Mouse (Mus musculus): Measurements from ENCODE around the gene Il24.

Gene Il24

GRCm38 (mm10) chr1:130887354-130887753, at the start of gene Il24:
Gene Il24, minus strand, starts transcription at chr1:130887454.
- no peak for DNase-seq

DNA sequence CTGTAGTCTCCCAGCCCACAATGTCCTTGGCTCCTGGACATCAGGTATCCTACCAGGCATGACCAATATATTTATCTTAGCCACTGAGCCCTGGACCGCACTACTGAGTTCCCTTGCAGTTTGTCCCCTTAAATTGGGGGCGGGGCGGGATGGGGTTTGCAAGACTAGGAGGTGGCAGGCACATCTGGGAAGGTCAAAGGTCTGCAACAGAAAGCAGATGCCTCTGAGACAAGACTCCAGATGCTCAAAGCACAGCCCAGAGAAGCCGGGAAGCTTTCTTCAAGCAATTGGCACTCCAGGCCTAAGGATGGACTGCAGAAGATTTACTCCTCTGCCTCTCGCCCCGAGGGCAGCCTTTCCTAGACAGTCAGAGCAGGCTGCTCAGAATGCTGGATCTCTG, 49.1 kb upstream of the Il24 start:
- DNase-seq = no peak

DNA sequence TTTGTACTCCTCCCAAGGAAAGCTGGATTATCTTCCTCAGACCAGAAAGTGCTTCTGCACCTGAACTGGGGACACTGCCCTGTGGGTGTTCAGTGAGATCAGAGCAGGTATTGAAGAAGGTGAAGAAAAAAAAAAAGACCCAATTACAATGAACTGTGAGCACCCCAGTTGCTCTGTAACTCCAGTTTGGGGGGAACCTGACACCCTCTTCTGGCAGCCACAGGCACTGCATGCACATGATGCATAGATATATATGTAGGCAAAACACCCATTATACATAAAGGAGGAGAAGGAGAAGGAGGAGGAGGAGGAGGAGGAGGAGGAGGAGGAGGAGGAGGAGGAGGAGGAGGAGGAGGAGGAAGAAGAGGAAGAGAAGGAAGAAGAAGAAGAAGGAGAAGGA, 39.2 kb upstream of the Il24 start:
- no peak for DNase-seq

DNA sequence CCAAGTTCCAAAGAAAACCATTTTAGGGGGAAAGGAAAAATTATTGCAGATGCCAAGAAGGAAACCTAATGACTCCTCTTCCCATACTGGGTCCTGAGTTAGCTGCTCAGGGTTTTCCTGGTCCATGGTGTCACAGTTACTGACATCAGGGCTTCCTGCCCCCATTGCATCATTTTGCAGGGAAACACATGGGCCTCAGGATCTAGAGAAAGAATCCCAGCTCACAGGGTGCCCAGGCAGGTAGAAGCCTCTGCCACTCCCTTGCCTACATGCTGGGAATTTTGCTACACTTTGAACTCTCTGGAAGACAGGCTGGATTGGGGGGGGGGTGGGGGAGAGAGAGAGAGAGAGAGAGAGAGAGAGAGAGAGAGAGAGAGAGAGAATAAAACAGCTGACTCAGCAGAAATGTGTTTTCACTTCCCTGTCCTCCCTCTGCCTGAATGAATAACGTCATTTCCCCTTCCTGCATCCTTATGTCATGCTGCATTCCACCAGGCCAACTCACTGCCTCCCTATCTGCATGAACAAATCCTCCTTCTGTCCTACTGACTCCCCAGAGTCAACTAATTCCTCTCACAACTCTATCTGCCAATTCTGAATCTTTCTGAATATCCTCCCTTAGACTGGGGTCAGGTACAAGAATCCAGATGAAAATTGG, 31.2 kb upstream of the Il24 start:
- DNase-seq = no peak

DNA sequence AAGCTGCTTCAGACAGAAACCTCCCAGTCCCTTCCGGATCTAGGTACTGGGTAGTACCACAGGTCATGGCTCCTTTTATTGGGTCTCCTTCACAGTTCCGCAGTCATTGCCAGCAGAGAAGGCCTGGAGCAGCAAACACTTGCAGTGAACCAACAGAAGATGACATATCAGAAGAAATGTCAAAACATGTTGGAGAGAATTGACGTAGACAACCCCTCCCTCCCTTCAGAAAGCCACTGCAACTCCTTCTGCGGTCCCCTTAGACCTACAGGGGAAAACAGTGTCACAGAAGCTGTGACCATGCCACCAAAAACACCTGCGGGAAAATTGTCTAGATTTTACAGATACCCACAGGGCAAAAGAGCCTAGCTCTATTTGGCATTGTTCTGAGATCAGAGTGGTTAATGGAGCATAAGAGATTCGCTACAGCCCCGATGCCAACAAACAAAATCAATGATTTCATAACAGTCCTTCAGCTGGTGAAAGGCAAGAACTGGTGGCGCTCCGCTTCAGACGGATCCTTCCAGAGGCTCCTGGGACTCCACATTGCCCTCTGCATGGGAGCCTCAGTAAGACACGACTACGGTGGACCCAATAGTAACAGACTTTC, 24.3 kb upstream of the Il24 start, which contains the start of gene Il20:
Gene Il20 (minus strand): TSS at position 51 of the 610 bp plus-strand sequence.
- DNase-seq = no peak

DNA sequence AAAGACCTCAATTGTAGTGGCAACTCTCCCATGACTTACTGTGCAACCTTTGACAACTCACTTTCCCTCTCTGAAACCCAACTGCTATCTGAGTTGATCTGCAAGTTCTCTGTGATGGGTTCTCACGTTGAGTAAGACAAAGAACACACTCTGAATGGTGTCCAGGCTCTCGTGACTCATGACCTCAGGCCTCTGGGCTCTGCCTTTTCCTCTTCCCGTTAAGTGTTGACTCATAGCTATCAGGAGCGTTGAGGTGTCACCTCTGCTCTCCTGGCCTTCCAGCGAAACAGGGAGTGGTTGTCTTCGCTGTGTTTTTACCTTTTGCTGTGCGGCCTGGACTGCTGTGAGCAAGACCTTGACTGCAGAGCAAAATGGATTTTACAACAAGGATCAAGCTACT, 15.3 kb upstream of the Il24 start:
- no peak for DNase-seq

DNA sequence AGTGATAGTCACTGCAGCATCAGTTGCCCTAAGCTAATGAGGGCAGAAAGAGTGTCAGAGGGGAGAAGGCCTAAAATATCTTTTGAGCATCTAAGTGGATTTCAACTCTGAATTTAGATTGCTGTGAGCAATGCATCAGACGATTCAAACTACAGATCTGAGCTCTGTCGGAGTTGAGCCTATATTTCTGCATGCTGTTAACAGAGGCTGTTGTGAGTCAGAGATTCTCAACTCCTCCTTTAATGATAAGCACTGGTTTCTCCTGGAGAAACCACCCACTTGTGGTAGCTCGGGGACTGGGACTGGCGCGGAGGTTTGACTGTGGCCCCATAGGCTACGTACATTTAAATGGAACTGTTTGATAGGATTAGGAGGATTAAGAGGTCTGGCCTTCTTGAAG, 7.2 kb upstream of the Il24 start:
- DNase-seq = no peak

- DNase-seq = no peak
These were observed 6.2 kb upstream of the Il24 start for GRCm38 (mm10) chr1:130893329-130894040.

GRCm38 (mm10) chr1:130892446-130892845, 5.2 kb upstream of the Il24 start:
- DNase-seq = no peak

GRCm38 (mm10) chr1:130883146-130883545, 4.1 kb downstream of the Il24 start:
- no peak for DNase-seq

- DNase-seq = no peak
These were observed 7.3 kb downstream of the Il24 start for GRCm38 (mm10) chr1:130879927-130880326.

DNA sequence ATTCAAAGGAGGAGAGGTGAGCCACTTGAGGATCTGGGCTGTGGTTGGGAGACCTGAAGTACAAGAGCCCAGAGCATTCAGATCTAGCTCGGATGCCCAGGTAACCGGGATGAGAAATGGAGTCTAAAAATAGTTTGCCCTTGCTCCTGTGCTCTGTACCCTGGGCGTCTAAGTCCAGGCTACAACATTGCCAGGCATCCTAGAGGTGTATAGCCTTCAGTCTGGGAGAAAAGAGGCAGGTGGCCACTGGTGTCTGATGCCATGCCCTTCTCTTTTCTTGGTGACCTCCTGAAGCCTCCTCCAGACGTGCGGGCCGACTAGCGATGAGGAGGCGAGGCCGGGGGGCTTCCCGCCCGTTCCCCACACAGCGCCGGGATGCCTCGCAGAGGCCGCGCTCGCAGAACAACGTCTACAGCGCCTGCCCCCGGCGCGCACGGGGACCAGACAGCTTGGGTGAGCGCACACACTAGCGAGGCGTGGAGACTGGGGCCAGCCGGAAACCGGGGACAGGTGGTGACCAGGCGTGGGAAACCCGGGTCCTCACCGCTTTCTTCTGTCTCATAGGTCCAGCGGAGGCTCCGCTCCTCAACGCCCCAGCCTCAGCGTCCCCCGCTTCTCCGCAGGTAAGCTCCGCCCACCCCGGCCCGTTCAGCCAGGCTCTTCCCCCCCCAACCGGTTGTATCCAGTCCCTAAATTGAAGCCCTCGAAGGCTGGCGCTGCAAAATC, 9.2 kb downstream of the Il24 start:
- peak; percentile 14 for DNase-seq

DNA sequence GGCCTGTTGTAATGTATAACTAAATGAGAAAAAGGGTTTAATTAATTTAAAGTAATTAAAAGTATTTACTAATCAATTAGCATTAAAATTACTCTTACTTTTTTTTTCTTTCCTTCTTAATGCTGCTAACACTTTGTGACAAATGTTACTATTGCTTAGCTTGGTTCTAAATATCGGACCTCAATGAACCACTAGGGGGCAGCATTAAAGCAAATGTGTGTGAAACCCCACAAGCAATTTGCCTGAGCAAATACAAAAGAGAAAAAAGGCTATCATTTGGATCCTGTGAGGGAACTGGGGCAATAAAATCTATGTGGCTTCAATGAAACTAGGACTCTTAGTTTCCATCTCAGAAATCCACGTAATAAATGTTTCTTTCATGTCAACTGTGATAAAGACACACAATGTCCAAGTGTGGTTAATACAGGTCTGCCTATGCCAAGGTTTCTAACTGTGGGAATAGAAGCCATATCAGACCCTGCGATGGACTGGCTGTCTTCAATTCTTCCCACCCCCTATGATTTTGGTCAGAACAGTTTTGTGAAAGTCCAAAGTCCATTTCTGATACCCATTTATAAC, 10.2 kb downstream of the Il24 start:
- DNase-seq = peak; percentile 71

- no peak for DNase-seq
These were observed 11.3 kb downstream of the Il24 start for GRCm38 (mm10) chr1:130875910-130876309.

DNA sequence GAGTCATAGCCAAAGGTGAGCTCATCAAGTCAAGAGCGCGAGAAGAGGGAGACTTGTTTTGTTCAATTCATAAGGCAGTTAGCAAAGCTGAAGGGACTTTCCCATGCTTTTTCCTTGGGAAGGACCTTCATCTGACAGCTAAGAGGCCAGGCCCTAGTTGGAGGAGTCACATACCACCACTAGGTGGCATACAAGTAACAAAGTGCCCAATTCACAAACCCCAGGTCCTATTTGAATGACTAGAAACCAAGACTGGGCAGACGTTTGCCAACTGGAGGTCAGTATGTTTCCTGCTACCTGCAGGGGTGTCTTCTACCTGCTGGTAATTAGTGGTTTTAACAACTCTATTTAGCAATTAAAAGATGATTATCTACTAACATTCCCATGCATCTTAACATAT, 12.1 kb downstream of the Il24 start:
- DNase-seq = peak; percentile 61

DNA sequence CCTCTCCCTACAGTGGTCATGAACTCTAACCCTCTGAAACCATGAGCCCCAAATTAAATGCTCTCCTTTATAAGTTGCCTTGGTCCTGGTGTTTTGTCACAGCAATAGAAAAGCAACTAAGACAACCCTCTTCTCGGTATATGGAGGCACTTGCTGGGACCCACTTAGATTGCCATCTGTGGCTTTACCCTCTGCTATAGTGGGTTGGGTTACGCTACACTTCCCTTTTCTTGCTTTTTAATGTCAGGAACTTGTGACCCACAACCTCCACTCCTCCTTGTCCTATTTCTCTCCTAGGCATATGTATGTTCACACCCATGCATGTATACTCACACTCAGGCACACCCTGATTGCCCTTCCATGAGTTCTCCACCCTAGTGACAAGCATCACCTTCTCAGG, 14.3 kb downstream of the Il24 start:
- DNase-seq = no peak

DNA sequence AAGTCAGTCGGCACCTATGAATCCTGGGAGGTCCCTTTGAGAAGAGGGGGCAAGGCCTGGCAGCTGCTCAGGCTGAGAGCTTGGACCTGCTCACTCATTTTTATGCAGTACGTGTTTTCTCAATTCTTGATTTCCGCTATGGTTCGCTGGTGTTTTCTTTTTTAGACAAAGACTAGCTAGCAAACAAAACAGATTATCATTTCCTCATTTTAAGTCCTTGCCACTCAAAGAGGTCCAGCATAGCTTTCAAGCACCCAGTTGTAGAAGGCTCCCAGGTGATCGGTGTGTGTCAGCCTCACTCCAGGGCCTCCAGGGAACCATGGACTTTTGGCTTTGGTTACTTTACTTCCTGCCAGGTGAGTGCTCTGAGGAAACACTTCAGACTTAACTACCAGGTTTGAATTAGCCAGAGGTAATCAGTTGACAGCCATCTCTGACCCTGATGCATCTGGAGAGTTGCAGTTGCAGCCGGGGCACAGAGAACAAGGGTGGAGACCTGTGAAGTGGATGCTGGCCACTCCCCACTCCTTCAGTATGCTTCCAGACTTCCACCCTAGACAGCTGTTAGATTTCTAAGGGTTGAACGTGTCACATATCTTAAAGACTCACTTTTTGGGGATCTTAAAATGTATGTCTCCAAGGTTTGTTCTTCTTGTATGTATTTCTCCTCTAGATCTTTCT, 21.6 kb downstream of the Il24 start, which contains the start of gene Fcmr:
Gene Fcmr (plus strand): TSS at position 129 of the 681 bp plus-strand sequence.
- no peak for DNase-seq

DNA sequence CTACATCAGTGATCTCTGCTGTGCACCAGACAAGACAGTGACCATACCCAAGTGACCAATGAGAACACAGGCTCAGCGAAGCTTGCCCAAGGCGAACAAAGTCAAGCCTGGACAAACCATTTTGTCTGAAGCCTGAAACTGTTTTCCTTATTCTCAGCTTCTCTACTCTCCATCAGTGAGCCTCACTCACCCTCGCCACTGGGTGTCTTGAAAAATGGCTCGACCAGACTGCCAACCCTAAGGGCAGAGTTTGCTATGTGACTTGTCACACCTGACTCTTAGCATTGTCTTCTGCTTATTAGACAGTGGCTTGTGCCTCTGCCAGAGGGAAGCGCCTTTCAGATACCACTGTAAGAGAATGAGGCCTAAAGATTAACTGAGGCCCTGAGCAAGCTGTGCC, 22.5 kb downstream of the Il24 start:
- DNase-seq = no peak

GRCm38 (mm10) chr1:130864238-130864637, 23.0 kb downstream of the Il24 start:
- no peak for DNase-seq

DNA sequence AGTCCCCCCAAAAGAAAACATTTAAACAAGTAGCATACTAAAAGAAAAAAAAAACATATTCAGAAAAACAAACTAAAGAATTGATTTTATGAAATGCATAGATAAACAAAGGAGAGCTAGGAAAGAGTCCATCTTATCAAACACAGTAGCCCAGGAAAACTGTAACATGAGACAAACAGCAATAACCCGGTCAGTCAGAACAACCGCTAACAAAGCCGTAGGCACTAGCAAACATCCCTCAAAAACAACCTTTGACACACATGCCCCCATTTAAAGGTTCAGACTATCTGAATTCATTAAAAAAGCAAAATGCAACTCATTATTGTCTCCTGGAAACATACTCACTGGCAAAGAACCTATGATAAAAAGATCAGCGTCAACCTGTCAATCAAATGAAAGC, 29.8 kb downstream of the Il24 start:
- no peak for DNase-seq

DNA sequence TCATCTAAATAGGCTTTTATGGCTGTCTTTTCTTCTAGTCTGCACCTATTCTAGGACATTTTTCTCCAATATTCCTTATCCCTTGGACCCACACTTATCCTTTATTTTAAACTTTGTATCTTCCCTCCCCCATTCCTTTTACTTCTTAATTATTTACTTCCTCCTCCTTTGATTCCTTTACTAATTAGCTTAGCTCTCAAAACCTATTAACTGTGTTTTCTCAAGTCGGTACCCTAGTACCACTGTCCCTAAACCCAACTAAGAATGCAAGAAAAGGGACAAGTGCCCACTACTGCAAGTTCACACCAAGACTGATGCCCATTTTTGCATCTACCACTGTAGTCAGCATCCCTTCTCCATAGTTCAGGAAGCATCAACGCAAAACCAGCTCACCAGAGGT, 31.5 kb downstream of the Il24 start:
- DNase-seq = no peak

DNA sequence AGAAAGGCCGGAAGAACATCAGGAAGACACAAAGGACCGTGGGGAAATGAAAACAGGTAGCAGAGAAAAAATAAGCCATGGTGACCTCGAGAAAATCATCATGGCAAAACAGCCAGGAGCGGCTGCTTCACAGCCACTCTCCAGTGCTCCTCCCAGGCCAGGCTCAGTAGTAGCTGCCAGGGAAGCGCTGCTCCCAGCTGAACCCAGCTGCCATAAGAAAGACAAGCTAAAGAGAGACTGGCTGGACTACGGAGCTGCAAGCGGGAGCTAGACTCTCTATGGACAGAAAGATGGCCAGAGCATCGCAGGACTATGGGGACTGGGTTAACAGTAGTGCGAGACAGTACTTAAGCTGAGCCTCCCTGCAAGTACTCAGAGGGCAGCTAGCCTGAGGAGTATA, 32.4 kb downstream of the Il24 start:
- no peak for DNase-seq

- DNase-seq = no peak
These were observed 36.8 kb downstream of the Il24 start for GRCm38 (mm10) chr1:130850405-130850804.

All from lung, postnatal 10 days (tissue).